7 mouse cellular contexts compared by ENCODE assay signal in genomic region chr3:67512807-67513206, GRCm38 (mm10). TPM values are rescaled to one million over a fixed set of nuclear protein-coding genes. Genes with fewer than 3 reads are reported as not detected.
DNase-seq lines count a peak whose midpoint lies in the region; ATAC-seq and TF ChIP-seq lines count a peak whose summit lies in the region.

No protein-coding gene starts in this region.

- CTCF ChIA-PET in Patski (lab: Charles Lee), result interaction anchor here (0.7 to 2.9 kb wide), 27 partner anchors 9 to 533 kb away, joined by 3 to 50 read pairs (median 5); partner anchors contain the start of gene Lxn

- TF ChIP-seq CTCF in Patski (IDR thresholded peaks at IDR 0.05), result peak; percentile 92
- peak; percentile 95 for TF ChIP-seq CTCF in hindbrain, postnatal 0 days (IDR thresholded peaks at IDR 0.05; ENCODE audit: low read depth)

- H3K27me3 ChIP-seq in Patski, result peaks cover 41% of the 10 kb centered on the region
- H3K27me3 ChIP-seq in forebrain, embryonic 16.5 days (replicated peaks; ENCODE audit: control insufficient read depth, insufficient read depth, low read length), result peaks cover 18% of the 10 kb centered on the region
- H3K27me3 ChIP-seq in hindbrain, postnatal 0 days (ENCODE audit: insufficient read depth, low read length), result no peaks in the 10 kb centered on the region
- peaks cover 3% of the 10 kb centered on the region; the same call in 1 of the 2 replicates for H3K27me3 ChIP-seq in midbrain, embryonic 14.5 days (ENCODE audit: control insufficient read depth, insufficient read depth, low read length)

- H3K4me2 ChIP-seq in forebrain, embryonic 16.5 days (ENCODE audit: low read length), result no peak overlapping the region
- no peak overlapping the region for H3K4me2 ChIP-seq in hindbrain, postnatal 0 days (ENCODE audit: low read depth, low read length)
- H3K4me2 ChIP-seq in midbrain, embryonic 14.5 days (ENCODE audit: low read length), result no peak overlapping the region

- H3K9ac ChIP-seq in forebrain, embryonic 16.5 days (replicated peaks; ENCODE audit: low read depth, low read length), result no peak overlapping the region
- H3K9ac ChIP-seq in hindbrain, postnatal 0 days (replicated peaks; ENCODE audit: low read length), result no peak overlapping the region
- no peak overlapping the region for H3K9ac ChIP-seq in midbrain, embryonic 14.5 days (replicated peaks; ENCODE audit: low read length)

- H3K27ac ChIP-seq in forebrain, embryonic 16.5 days (ENCODE audit: low read length), result no peak overlapping the region
- H3K27ac ChIP-seq in hindbrain, postnatal 0 days, result no peak overlapping the region
- H3K27ac ChIP-seq in midbrain, embryonic 14.5 days (replicated peaks; ENCODE audit: low read depth, low read length), result no peak overlapping the region

- H3K4me1 ChIP-seq in forebrain, embryonic 16.5 days (replicated peaks; ENCODE audit: control insufficient read depth, insufficient read depth, low read length), result peaks cover 10% of the 10 kb centered on the region
- H3K4me1 ChIP-seq in hindbrain, postnatal 0 days (ENCODE audit: insufficient read depth, low read length), result no peaks in the 10 kb centered on the region
- peaks cover 9% of the 10 kb centered on the region; the same call in 1 of the 2 replicates for H3K4me1 ChIP-seq in midbrain, embryonic 14.5 days (ENCODE audit: control insufficient read depth, insufficient read depth, low read length)

- no peak overlapping the region for H3K4me3 ChIP-seq in forebrain, embryonic 16.5 days (replicated peaks; ENCODE audit: low read length)
- no peak overlapping the region for H3K4me3 ChIP-seq in hindbrain, postnatal 0 days (ENCODE audit: low read length)
- no peak overlapping the region for H3K4me3 ChIP-seq in midbrain, embryonic 14.5 days (replicated peaks; ENCODE audit: low read depth, low read length)

- no peak for DNase-seq in Patski (ENCODE audit: low read depth, low spot score)
- peak; percentile 46 for DNase-seq in cerebellum, adult 11 months
- DNase-seq in hindbrain, postnatal 0 days (ENCODE audit: low spot score), result peak; percentile 91
- peak; percentile 74 to 76 for DNase-seq in left cerebral cortex, postnatal 10 days (ENCODE audit: extremely low spot score in 1 of 2, low spot score in 2 of 2)
- peak; percentile 95 for DNase-seq in midbrain, embryonic 14.5 days
- DNase-seq in spleen, adult 12 weeks (ENCODE audit: low spot score), result peak; percentile 40

- POLR2A ChIA-PET in Patski (lab: Charles Lee), result no interaction called here

- H3K36me3 ChIP-seq in forebrain, embryonic 16.5 days (ENCODE audit: control insufficient read depth, insufficient read depth), result no peaks in the 10 kb centered on the region
- H3K36me3 ChIP-seq in hindbrain, postnatal 0 days (ENCODE audit: insufficient read depth, low read length), result no peaks in the 10 kb centered on the region
- no peaks in the 10 kb centered on the region for H3K36me3 ChIP-seq in midbrain, embryonic 14.5 days (ENCODE audit: control insufficient read depth, insufficient read depth, low read length)

- no peaks in the 10 kb centered on the region for H3K9me3 ChIP-seq in forebrain, embryonic 16.5 days (ENCODE audit: control insufficient read depth, low read length)
- no peaks in the 10 kb centered on the region for H3K9me3 ChIP-seq in hindbrain, postnatal 0 days (ENCODE audit: low read length)
- H3K9me3 ChIP-seq in midbrain, embryonic 14.5 days (ENCODE audit: control insufficient read depth, low read length), result no peaks in the 10 kb centered on the region

- ATAC-seq in Patski, result peak; percentile 69
- ATAC-seq in forebrain, embryonic 16.5 days, result peak; percentile 84
- peak; percentile 77 for ATAC-seq in hindbrain, postnatal 0 days
- ATAC-seq in midbrain, embryonic 14.5 days (ENCODE audit: low FRiP score, low TSS enrichment), result peak; percentile 55; the same call in 1 of the 2 replicates

- intact Hi-C loops in left cerebral cortex, postnatal 10 days (cut with DNase I), result loop anchor here (5.0 kb wide), 1 partner anchor 534 kb away; no protein-coding TSS in a partner anchor

- in situ Hi-C loops in Patski (cut with MboI; ENCODE audit: low pct_unique_long_range_greater_than_20kb), result loop anchor here (5.0 to 10.0 kb wide), 2 partner anchors 49 to 532 kb away; no protein-coding TSS in a partner anchor

- 2% methylated on average over 5 of the region's 5 CpGs for WGBS in forebrain, embryonic 16.5 days
- 4% methylated on average over 5 of the region's 5 CpGs for WGBS in hindbrain, postnatal 0 days
- WGBS in midbrain, embryonic 14.5 days, result 2% methylated on average over 5 of the region's 5 CpGs

RNA-seq across cellular contexts. Expression of gene Rarres1, which starts 2.5 kb away (rescaled TPM):
- polyA plus RNA-seq in Patski (2021), result not detected
- 1.2 and 1.4 TPM in 2 replicates for polyA plus RNA-seq in forebrain, embryonic 16.5 days (2015; fragmentation: Nextera tagmentation; extraction: Ambion mirVana)
- 0.40 and 0.58 TPM in 2 replicates for total RNA-seq in hindbrain, postnatal 0 days (2014; rRNA removed)
- 2.7 and 3.4 TPM in 2 replicates for polyA plus RNA-seq in hindbrain, postnatal 0 days (2015; fragmentation: Nextera tagmentation; extraction: Ambion mirVana)
- total RNA-seq in left cerebral cortex, postnatal 10 days (2021), result 1 to 10 TPM; 1.5 to 1.6 TPM
- 2.3 and 3.5 TPM in 2 replicates for polyA plus RNA-seq in midbrain, embryonic 14.5 days (2014; fragmentation: Nextera tagmentation; extraction: Ambion mirVana)

RNA-seq across cellular contexts. Expression of gene Lxn, which starts 49.1 kb away (rescaled TPM):
- polyA plus RNA-seq in Patski (2021), result 74.6 TPM
- 70.4 and 70.5 TPM in 2 replicates for polyA plus RNA-seq in forebrain, embryonic 16.5 days (2015; fragmentation: Nextera tagmentation; extraction: Ambion mirVana)
- total RNA-seq in hindbrain, postnatal 0 days (2014; rRNA removed), result 71.7 and 78.3 TPM in 2 replicates
- polyA plus RNA-seq in hindbrain, postnatal 0 days (2015; fragmentation: Nextera tagmentation; extraction: Ambion mirVana), result 201 and 213 TPM in 2 replicates
- 10 to 100 TPM; 47.7 to 52.1 TPM for total RNA-seq in left cerebral cortex, postnatal 10 days (2021)
- 237 and 247 TPM in 2 replicates for polyA plus RNA-seq in midbrain, embryonic 14.5 days (2014; fragmentation: Nextera tagmentation; extraction: Ambion mirVana)
